In genomic region chr12:4843741-4844140, GRCm38 (mm10) we compare ENCODE assay signal across 8 mouse cellular contexts. TPM values are rescaled to one million over a fixed set of nuclear protein-coding genes. Genes with fewer than 3 reads are reported as not detected.
DNase-seq lines count a peak whose midpoint lies in the region; ATAC-seq and TF ChIP-seq lines count a peak whose summit lies in the region.

No protein-coding gene starts in this region.

- TF ChIP-seq POLR2A in bone marrow, adult 2 months (IDR thresholded peaks at IDR 0.05; ENCODE audit: borderline replicate concordance, control insufficient read depth, low read depth, low read length): peak; percentile 25; the same call in 1 of the 2 replicates

- no peaks in the 10 kb centered on the region for H3K9me3 ChIP-seq in forebrain, embryonic 14.5 days (replicated peaks; ENCODE audit: control insufficient read depth, low read length)
- H3K9me3 ChIP-seq in intestine, embryonic 15.5 days: no peaks in the 10 kb centered on the region
- H3K9me3 ChIP-seq in lung, embryonic 14.5 days (ENCODE audit: low read depth, low read length): no peaks in the 10 kb centered on the region
- no peaks in the 10 kb centered on the region for H3K9me3 ChIP-seq in neural tube, embryonic 14.5 days (ENCODE audit: control insufficient read depth, low read length)

- peaks cover 6% of the 10 kb centered on the region; the same call in 1 of the 2 replicates for H3K27me3 ChIP-seq in forebrain, embryonic 14.5 days (replicated peaks; ENCODE audit: control insufficient read depth, insufficient read depth, low read length)
- no peaks in the 10 kb centered on the region for H3K27me3 ChIP-seq in intestine, embryonic 15.5 days (replicated peaks)
- H3K27me3 ChIP-seq in lung, embryonic 14.5 days (ENCODE audit: insufficient read depth, low read length): 0 out of 2 replicates have a peak, but pooled peaks cover 5% of the 10 kb centered on the region
- 0 out of 2 replicates have a peak, but pooled peaks cover 2% of the 10 kb centered on the region for H3K27me3 ChIP-seq in neural tube, embryonic 14.5 days (ENCODE audit: control insufficient read depth, insufficient read depth, low read length)

- H3K27ac ChIP-seq in layer of hippocampus, adult 2 months: peak overlapping the region; percentile 43
- no peak overlapping the region for H3K27ac ChIP-seq in bone marrow, adult 2 months (ENCODE audit: control insufficient read depth, insufficient read depth, low read depth, low read length, poor library complexity)
- H3K27ac ChIP-seq in forebrain, embryonic 14.5 days (ENCODE audit: low read depth, low read length): no peak overlapping the region
- H3K27ac ChIP-seq in intestine, embryonic 15.5 days: no peak overlapping the region
- H3K27ac ChIP-seq in lung, embryonic 14.5 days (ENCODE audit: low read depth): peak overlapping the region; percentile 69
- H3K27ac ChIP-seq in neural tube, embryonic 14.5 days (ENCODE audit: low read depth, low read length): peak overlapping the region; percentile 48; the same call in 1 of the 2 replicates

- DNase-seq in layer of hippocampus, adult 2 months (ENCODE audit: low spot score in 2 of 2): no peak
- DNase-seq in layer of hippocampus, adult 18-20 months (ENCODE audit: low spot score in 2 of 2): no peak
- DNase-seq in forebrain, embryonic 14.5 days (ENCODE audit: low spot score): peak; percentile 47
- DNase-seq in lung, embryonic 14.5 days: peak; percentile 74
- no peak for DNase-seq in layer of hippocampus, adult 11-12 months (ENCODE audit: low spot score)

- WGBS in bone marrow, adult 2 months: 0% methylated on average over 12 of the region's 12 CpGs
- WGBS in forebrain, embryonic 14.5 days: under 1% methylated on average over 12 of the region's 12 CpGs
- WGBS in intestine, embryonic 15.5 days: 2% methylated on average over 12 of the region's 12 CpGs
- WGBS in lung, embryonic 14.5 days: 0% methylated on average over 12 of the region's 12 CpGs
- WGBS in neural tube, embryonic 14.5 days: under 1% methylated on average over 12 of the region's 12 CpGs

- TF ChIP-seq CTCF in layer of hippocampus, adult 2 months (conservative IDR thresholded peaks at IDR 0.05): no peak
- no peak for TF ChIP-seq CTCF in bone marrow, adult 2 months (IDR thresholded peaks at IDR 0.05; ENCODE audit: control insufficient read depth, insufficient read depth, low read length)
- TF ChIP-seq CTCF in lung, embryonic 14.5 days (IDR thresholded peaks at IDR 0.05; ENCODE audit: low read depth): no peak

- ATAC-seq in forebrain, embryonic 14.5 days: peak; percentile 50
- peak; percentile 63 for ATAC-seq in intestine, embryonic 15.5 days
- peak; percentile 37 for ATAC-seq in lung, embryonic 14.5 days (ENCODE audit: insufficient read depth)
- 0 out of 2 replicates have a peak, but pooled peaks have one; percentile 19 for ATAC-seq in neural tube, embryonic 14.5 days (ENCODE audit: low read depth)

- H3K4me2 ChIP-seq in forebrain, embryonic 14.5 days (ENCODE audit: low read length): peak overlapping the region; percentile 73
- H3K4me2 ChIP-seq in intestine, embryonic 15.5 days (replicated peaks): peak overlapping the region; percentile 69
- H3K4me2 ChIP-seq in lung, embryonic 14.5 days: peak overlapping the region; percentile 79
- peak overlapping the region; percentile 76 for H3K4me2 ChIP-seq in neural tube, embryonic 14.5 days (ENCODE audit: low read depth, low read length)

- H3K9ac ChIP-seq in forebrain, embryonic 14.5 days (ENCODE audit: low read length): peak overlapping the region; percentile 67
- peak overlapping the region; percentile 51; the same call in 1 of the 2 replicates for H3K9ac ChIP-seq in intestine, embryonic 15.5 days
- peak overlapping the region; percentile 65 for H3K9ac ChIP-seq in lung, embryonic 14.5 days
- peak overlapping the region; percentile 41 for H3K9ac ChIP-seq in neural tube, embryonic 14.5 days (replicated peaks; ENCODE audit: low read depth, low read length)

- no peaks in the 10 kb centered on the region; the same call in 1 of the 2 replicates for H3K4me1 ChIP-seq in bone marrow, adult 2 months (ENCODE audit: control insufficient read depth, insufficient read depth, low read length)
- peaks cover 7% of the 10 kb centered on the region; the same call in 1 of the 2 replicates for H3K4me1 ChIP-seq in forebrain, embryonic 14.5 days (ENCODE audit: control insufficient read depth, insufficient read depth, low read length)
- peaks cover 18% of the 10 kb centered on the region; the same call in 1 of the 2 replicates for H3K4me1 ChIP-seq in intestine, embryonic 15.5 days (replicated peaks)
- H3K4me1 ChIP-seq in lung, embryonic 14.5 days (ENCODE audit: insufficient read depth): 0 out of 2 replicates have a peak, but pooled peaks cover 7% of the 10 kb centered on the region
- H3K4me1 ChIP-seq in neural tube, embryonic 14.5 days (ENCODE audit: control insufficient read depth, insufficient read depth, low read length): peaks cover 11% of the 10 kb centered on the region

- H3K4me3 ChIP-seq in layer of hippocampus, adult 2 months: peak overlapping the region; percentile 61
- H3K4me3 ChIP-seq in bone marrow, adult 2 months (replicated peaks; ENCODE audit: control insufficient read depth, low read depth, low read length): peak overlapping the region; percentile 91
- H3K4me3 ChIP-seq in forebrain, embryonic 14.5 days (ENCODE audit: low read depth, low read length): peak overlapping the region; percentile 64
- peak overlapping the region; percentile 60 for H3K4me3 ChIP-seq in intestine, embryonic 15.5 days (replicated peaks)
- peak overlapping the region; percentile 64 for H3K4me3 ChIP-seq in lung, embryonic 14.5 days (ENCODE audit: low read depth, low read length)
- H3K4me3 ChIP-seq in neural tube, embryonic 14.5 days (ENCODE audit: low read depth, low read length): peak overlapping the region; percentile 58

- no peaks in the 10 kb centered on the region for H3K36me3 ChIP-seq in forebrain, embryonic 14.5 days (ENCODE audit: control insufficient read depth, insufficient read depth, low read length)
- no peaks in the 10 kb centered on the region for H3K36me3 ChIP-seq in intestine, embryonic 15.5 days
- H3K36me3 ChIP-seq in lung, embryonic 14.5 days (ENCODE audit: insufficient read depth): no peaks in the 10 kb centered on the region
- no peaks in the 10 kb centered on the region for H3K36me3 ChIP-seq in neural tube, embryonic 14.5 days (ENCODE audit: control insufficient read depth, insufficient read depth, low read length)

RNA-seq across cellular contexts. Expression of gene Wdcp, which starts 0.6 kb away (rescaled TPM):
- total RNA-seq in layer of hippocampus, adult 2 months (2021): 10 to 100 TPM; 12.7 to 14.3 TPM
- total RNA-seq in layer of hippocampus, adult 18-20 months (2021): 10 to 100 TPM; 13.0 to 14.8 TPM
- polyA plus RNA-seq in bone marrow, adult 2 months (2011; ENCODE audit: insufficient read depth, insufficient read length, low replicate concordance, missing spikeins): 9.5 and 12.7 TPM in 2 replicates
- 12.2 and 12.7 TPM in 2 replicates for polyA plus RNA-seq in forebrain, embryonic 14.5 days (2014; fragmentation: Nextera tagmentation; extraction: Ambion mirVana)
- 15.3 and 15.7 TPM in 2 replicates for polyA plus RNA-seq in intestine, embryonic 15.5 days (2015; fragmentation: Nextera tagmentation; extraction: Ambion mirVana)
- polyA plus RNA-seq in lung, embryonic 14.5 days (2014; fragmentation: Nextera tagmentation; extraction: Ambion mirVana): 16.4 and 17.5 TPM in 2 replicates
- polyA plus RNA-seq in neural tube, embryonic 14.5 days (2014; fragmentation: Nextera tagmentation; extraction: Ambion mirVana): 13.0 and 13.6 TPM in 2 replicates

RNA-seq across cellular contexts. Expression of gene Fkbp1b, which starts 2.4 kb away (rescaled TPM):
- 10 to 100 TPM; 48.8 to 56.0 TPM for total RNA-seq in layer of hippocampus, adult 2 months (2021)
- 10 to 100 TPM; 43.3 to 56.1 TPM for total RNA-seq in layer of hippocampus, adult 18-20 months (2021)
- polyA plus RNA-seq in bone marrow, adult 2 months (2011; ENCODE audit: insufficient read depth, insufficient read length, low replicate concordance, missing spikeins): 2.2 and 7.8 TPM in 2 replicates
- polyA plus RNA-seq in forebrain, embryonic 14.5 days (2014; fragmentation: Nextera tagmentation; extraction: Ambion mirVana): 26.8 and 28.2 TPM in 2 replicates
- polyA plus RNA-seq in intestine, embryonic 15.5 days (2015; fragmentation: Nextera tagmentation; extraction: Ambion mirVana): 8.7 and 9.7 TPM in 2 replicates
- 9.4 and 10.0 TPM in 2 replicates for polyA plus RNA-seq in lung, embryonic 14.5 days (2014; fragmentation: Nextera tagmentation; extraction: Ambion mirVana)
- polyA plus RNA-seq in neural tube, embryonic 14.5 days (2014; fragmentation: Nextera tagmentation; extraction: Ambion mirVana): 55.8 and 103 TPM in 2 replicates

RNA-seq across cellular contexts. Expression of gene Sf3b6, which starts 26.4 kb away (rescaled TPM):
- 10 to 100 TPM; 89.4 to 91.4 TPM for total RNA-seq in layer of hippocampus, adult 2 months (2021)
- total RNA-seq in layer of hippocampus, adult 18-20 months (2021): 10 to 100 TPM; 68.4 to 76.9 TPM
- polyA plus RNA-seq in bone marrow, adult 2 months (2011; ENCODE audit: insufficient read depth, insufficient read length, low replicate concordance, missing spikeins): 161 and 194 TPM in 2 replicates
- polyA plus RNA-seq in forebrain, embryonic 14.5 days (2014; fragmentation: Nextera tagmentation; extraction: Ambion mirVana): 362 and 405 TPM in 2 replicates
- 203 and 231 TPM in 2 replicates for polyA plus RNA-seq in intestine, embryonic 15.5 days (2015; fragmentation: Nextera tagmentation; extraction: Ambion mirVana)
- polyA plus RNA-seq in lung, embryonic 14.5 days (2014; fragmentation: Nextera tagmentation; extraction: Ambion mirVana): 258 and 261 TPM in 2 replicates
- polyA plus RNA-seq in neural tube, embryonic 14.5 days (2014; fragmentation: Nextera tagmentation; extraction: Ambion mirVana): 279 and 312 TPM in 2 replicates

RNA-seq across cellular contexts. Expression of gene Mfsd2b, which starts 30.4 kb away (rescaled TPM):
- under 1 TPM; 0.59 to 1.00 TPM for total RNA-seq in layer of hippocampus, adult 2 months (2021)
- under 1 TPM; 0.36 to 0.59 TPM for total RNA-seq in layer of hippocampus, adult 18-20 months (2021)
- 122 and 162 TPM in 2 replicates for polyA plus RNA-seq in bone marrow, adult 2 months (2011; ENCODE audit: insufficient read depth, insufficient read length, low replicate concordance, missing spikeins)
- polyA plus RNA-seq in forebrain, embryonic 14.5 days (2014; fragmentation: Nextera tagmentation; extraction: Ambion mirVana): 0.59 and 0.83 TPM in 2 replicates
- polyA plus RNA-seq in intestine, embryonic 15.5 days (2015; fragmentation: Nextera tagmentation; extraction: Ambion mirVana): 1.1 and 1.4 TPM in 2 replicates
- polyA plus RNA-seq in lung, embryonic 14.5 days (2014; fragmentation: Nextera tagmentation; extraction: Ambion mirVana): 2.6 and 2.9 TPM in 2 replicates
- 2.3 and 2.6 TPM in 2 replicates for polyA plus RNA-seq in neural tube, embryonic 14.5 days (2014; fragmentation: Nextera tagmentation; extraction: Ambion mirVana)

Comparison
In these comparisons a context has a peak if more than half of its experiments do, and no peak if none do; other contexts are left out.
1. DNase-seq: peak in forebrain, embryonic 14.5 days (single experiment) and lung, embryonic 14.5 days (single experiment); none in layer of hippocampus, adult 2 months (0 of 2), layer of hippocampus, adult 18-20 months (0 of 2) and layer of hippocampus, adult 11-12 months (single experiment).
2. H3K27ac ChIP-seq: peak in layer of hippocampus, adult 2 months (single experiment), lung, embryonic 14.5 days (single experiment) and neural tube, embryonic 14.5 days (single experiment); none in bone marrow, adult 2 months (single experiment), forebrain, embryonic 14.5 days (single experiment) and intestine, embryonic 15.5 days (single experiment).
3. Peak in every context shown above with its lines, with median percentiles within 50 percentile points of each other: H3K4me3 ChIP-seq, ATAC-seq, H3K4me2 ChIP-seq and H3K9ac ChIP-seq.